Mouse (Mus musculus): ENCODE measurements around the gene Epha6.

GRCm38 (mm10) chr16:59880073-59880472 is 725.3 kb downstream of the Epha6 start:
- TF ChIP-seq CTCF (IDR thresholded peaks at IDR 0.05; ENCODE audit: insufficient read depth, low read length) (no peak), POLR2A (IDR thresholded peaks at IDR 0.05; ENCODE audit: borderline replicate concordance, extremely low read depth, low read depth, low read length) (no peak)

Measured in lung, adult 2 months (tissue).